Mouse (Mus musculus): ENCODE results near the gene Tdp1.

The Tdp1 gene

DNA sequence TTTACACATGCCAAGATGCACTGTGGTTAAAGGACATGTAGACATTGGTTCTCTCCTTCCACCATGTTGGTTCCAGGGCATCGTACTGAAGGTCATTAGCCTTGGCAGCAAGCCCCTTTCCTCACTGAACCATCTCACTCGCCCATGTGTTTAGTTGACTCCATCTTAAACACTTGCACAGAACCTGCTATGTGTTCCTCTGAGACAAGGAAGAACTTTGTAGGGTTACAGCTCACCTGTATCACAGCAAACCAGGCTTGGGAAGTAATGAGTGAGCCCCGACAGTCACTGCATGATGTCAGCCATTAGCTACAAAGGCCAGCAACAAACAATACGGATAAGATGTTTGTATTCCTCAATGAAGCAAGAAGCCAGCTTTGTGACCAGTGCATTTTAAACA, 13.5 kb downstream of the Tdp1 start:
- no peak for ATAC-seq (ENCODE audit: insufficient number of reproducible peaks, low FRiP score, low TSS enrichment)

DNA sequence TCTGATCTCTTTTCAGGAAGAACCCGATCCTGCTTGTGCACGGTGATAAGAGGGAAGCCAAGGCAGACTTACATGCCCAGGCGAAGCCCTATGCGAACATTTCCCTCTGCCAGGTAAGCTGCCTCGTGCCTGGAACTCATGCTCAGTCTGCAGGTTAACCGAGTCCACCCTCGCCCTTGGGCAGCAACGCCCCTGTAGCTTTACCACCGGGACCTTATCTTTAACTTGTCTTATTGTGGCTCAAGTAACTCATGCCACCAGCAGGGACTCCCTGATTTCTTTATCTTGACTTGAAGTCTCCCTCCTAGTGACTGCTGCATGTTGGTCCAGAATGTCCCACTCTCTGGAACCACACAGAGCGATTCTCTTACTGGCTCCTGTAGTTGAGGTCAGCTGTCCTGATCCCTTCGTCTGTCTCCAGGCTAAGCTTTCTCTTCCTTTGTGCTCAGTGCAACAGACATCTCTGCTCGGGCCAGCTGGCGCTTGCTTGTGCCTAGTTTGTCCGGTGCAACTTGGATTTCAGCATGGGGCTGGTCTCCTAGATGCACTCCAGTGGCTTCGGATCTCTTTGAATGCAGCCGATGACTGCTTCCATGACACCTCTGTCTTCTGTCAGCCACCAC, 14.0 kb downstream of the Tdp1 start:
- no peak for ATAC-seq (ENCODE audit: insufficient number of reproducible peaks, low FRiP score, low TSS enrichment)

DNA sequence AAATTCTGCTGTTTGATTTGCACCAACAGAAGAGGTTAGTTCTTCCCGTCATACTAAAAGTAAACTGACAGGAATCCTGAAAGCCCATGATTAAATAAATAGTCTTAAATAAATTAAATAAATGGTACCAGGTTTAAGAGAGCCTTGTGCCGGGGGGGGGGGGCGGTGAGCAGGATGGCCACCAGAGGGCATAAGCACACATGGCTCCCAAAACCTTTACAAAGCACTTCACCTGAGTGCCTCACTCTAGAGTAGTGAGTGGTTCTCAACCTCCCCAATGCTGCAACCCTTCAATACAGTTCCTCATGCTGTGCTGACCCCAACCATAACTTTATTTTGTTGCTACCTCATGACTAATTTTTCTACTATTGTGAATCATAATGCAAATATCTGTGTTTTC, 15.7 kb downstream of the Tdp1 start:
- ATAC-seq (ENCODE audit: insufficient number of reproducible peaks, low FRiP score, low TSS enrichment), result no peak

DNA sequence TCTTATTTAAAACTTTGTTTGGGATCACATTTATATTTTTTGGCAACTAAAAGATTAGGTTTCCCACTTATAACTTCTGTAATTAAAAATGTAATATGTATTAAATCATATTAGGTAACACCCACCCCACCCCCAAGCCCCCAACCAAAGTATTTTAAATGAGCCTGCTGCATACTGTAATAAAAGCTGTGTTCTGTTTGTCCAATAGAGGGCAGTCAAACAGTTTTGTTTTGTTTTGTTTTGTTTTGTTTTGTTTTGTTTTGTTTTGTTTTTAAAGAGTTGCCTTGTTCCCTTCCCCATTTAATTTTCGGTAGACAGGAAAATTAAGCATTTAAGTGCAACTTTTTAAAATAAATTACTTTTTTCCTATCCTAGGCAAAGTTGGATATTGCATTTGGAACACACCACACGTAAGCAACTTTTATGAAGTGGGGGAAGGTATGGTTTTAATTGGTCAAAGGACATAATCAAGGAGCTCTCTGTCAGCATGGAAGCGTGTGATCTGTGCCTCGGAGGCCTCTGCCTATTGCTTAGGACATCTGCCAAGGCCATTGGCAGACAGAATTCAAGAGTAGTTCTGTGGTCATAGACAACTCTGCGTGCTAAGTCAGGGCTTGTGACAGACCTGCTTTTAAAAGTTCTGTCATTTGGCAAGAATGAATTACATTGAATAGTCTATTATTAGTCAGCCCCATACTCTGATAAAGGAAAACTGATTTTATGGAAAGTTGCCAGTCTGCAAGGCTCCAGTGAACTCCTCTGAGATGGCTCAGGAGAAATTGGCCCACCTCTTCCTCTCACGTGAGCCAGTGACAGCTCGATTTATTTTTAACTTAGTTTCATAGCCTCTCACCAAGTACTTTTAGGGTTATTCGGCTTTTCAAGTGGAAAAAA, 17.9 kb downstream of the Tdp1 start:
- ATAC-seq (ENCODE audit: insufficient number of reproducible peaks, low FRiP score, low TSS enrichment), result no peak

DNA sequence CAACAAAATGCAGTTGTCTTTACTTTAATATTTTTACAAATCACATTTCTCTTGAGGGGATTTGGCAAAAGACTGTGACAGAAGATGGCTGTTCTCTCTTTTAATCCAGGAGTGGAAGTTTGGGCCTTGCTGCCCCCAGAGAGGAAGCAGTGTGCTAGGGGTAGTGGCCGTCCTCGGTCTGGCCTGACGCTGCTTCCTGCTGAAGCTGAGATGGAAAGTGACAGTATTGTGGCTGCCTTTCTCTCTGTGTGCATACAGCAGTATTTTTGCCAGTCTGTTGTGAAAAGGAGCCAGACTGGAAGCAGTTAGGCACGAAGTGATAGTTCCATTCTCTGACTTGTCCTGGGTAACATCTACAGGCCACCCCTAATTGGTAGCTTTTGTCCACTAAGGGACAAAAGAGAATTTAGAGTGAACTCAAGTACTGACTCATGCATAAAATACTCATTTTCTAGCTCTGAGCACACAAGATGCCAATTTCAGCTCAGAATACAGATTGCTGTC, 18.6 kb downstream of the Tdp1 start:
- no peak for ATAC-seq (ENCODE audit: insufficient number of reproducible peaks, low FRiP score, low TSS enrichment)

DNA sequence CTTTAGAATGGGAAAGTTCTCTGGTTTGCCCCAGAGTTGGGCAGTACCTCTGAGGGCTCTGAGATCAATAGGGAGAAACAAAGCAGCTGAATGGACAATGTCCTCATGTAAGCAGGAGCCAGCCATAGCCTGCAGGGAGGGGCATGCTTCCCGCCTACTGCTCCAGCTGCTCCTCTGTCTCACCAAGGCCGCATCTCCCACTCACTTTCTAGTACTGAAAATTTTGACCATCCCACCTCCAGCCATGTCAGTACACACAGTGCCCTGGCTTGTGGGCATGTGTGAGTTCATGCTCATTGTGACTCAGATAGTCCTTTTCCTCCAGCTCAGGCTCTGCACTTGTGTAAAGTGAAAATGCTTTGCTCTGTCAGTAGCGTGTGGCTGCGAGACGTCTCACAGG, 20.2 kb downstream of the Tdp1 start:
- no peak for ATAC-seq (ENCODE audit: insufficient number of reproducible peaks, low FRiP score, low TSS enrichment)

DNA sequence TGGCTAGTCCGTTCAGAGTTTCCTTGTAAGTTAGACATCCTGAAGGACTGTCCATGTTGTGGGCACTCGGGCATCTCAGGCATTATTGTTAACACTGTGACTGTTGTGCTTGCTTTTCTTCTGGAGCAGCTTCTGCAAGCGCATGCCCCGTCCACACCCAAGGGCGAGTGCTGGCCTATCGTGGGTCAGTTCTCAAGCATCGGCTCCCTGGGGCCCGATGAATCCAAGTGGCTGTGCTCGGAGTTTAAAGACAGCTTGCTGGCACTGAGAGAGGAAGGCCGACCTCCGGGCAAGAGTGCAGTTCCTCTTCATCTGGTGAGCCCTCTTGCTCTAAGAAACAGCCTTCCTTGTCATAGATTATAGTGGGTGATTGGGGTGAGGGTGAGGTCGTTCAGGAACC, 27.1 kb downstream of the Tdp1 start:
- ATAC-seq (ENCODE audit: insufficient number of reproducible peaks, low FRiP score, low TSS enrichment), result no peak

DNA sequence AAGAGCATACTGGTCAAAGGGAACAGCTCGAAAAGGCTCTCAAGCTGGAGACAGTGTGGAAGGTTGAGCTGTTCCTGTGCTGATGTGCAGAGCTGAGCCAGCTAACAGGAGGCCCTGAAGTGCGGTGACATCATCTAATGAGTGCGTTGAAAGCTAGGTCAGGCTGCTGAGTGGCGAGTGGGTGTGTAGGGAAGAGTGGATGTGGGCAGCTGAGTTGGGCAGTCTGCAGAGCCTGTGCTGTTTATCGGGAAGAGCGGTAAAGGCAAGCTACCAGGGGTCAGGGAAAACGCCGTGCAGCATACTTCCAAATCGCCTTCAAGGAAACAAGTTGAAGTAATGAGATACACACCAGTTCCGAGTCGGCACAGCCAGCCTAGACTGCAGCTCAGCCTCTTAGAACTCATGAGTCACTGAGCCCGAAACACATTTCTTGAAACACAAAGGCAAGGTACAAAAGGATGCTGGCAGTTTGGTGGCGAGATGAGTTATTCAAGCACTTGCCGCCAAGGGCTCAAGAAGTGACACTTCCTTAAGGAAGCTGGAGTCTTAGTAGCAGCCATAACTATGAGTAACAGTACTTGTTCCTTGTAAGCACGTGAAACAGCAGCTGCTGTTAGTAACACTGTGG, 33.6 kb downstream of the Tdp1 start:
- no peak for ATAC-seq (ENCODE audit: insufficient number of reproducible peaks, low FRiP score, low TSS enrichment)

DNA sequence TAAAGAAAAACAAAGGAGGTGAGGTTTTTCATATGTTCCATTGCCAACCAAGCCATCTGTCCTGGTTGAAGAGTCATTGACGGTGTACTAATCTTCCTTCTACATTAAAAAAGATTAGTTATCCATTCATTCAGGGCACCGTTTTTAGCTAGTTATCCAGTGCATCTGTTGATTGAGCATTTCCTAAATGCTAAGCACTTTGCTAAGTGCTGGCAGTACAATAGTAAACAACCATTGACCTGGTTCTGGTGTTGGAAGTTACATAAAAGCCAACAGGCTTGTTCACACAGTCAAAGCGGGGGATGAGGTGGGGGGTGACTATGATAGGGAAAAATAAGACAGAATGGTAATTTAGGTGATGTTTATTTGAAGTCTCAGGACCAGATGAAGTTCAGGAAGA, 35.3 kb downstream of the Tdp1 start:
- ATAC-seq (ENCODE audit: insufficient number of reproducible peaks, low FRiP score, low TSS enrichment), result no peak

DNA sequence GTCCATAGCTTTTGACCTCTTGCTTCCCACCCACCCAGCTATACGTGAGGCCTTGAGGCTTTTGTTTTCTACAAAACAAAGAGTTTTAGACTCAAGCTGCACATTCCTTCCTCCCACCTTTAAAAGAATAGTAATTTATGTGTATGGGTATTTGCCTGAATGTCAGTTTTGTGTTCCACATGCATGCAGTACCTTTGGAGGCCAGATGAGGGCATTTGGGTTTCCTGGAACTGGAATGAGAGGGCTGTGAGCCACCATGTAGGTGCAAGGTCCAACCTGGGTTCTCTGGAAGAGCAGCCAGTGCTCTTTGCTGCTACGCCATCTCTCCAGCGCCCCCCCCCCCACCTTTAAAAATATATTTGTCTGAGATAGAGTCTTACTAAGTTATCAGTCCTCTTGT, 36.7 kb downstream of the Tdp1 start:
- no peak for ATAC-seq (ENCODE audit: insufficient number of reproducible peaks, low FRiP score, low TSS enrichment)

DNA sequence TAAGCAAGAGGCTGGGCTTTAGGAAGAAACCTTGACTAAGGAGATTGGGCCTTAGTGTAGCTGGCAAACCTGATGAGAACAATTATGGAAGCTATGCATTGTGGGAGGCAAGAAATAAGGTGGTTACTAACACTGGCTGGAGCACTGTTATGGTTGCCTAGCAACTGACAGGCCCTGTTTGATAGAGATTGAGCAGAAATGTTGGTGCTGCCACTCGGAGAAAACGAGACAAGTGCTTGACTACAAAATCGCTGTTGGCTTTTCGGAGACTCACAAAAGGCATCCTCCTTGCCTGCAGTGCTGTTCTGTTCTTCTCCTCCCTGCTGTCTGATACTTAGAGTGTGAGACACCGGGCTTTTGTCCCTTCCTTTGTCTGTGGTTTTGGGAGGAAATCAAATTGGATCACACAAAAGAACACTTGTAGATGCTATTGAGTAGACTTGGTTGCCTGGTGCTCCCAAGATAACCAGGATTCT, 38.9 kb downstream of the Tdp1 start:
- ATAC-seq (ENCODE audit: insufficient number of reproducible peaks, low FRiP score, low TSS enrichment), result no peak

DNA sequence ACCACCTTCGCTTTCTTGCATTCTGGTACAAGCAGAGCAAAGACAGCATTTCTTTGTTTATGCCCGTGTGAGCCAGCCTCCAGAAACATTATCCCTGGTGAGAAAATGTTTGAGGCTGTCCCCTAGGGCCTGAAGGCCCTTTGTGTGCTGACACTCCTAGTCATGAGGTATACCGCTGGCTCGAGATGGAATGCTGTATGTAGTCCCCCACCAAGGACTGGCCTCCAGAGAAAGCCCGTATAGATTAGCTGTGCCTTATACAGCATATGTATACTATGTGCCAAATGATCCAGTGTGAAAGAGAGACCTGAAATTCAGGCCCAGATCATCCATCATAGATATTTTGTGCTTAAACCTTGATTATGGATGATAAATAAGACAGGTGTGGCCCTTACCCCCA, 39.4 kb downstream of the Tdp1 start:
- ATAC-seq (ENCODE audit: insufficient number of reproducible peaks, low FRiP score, low TSS enrichment), result no peak

DNA sequence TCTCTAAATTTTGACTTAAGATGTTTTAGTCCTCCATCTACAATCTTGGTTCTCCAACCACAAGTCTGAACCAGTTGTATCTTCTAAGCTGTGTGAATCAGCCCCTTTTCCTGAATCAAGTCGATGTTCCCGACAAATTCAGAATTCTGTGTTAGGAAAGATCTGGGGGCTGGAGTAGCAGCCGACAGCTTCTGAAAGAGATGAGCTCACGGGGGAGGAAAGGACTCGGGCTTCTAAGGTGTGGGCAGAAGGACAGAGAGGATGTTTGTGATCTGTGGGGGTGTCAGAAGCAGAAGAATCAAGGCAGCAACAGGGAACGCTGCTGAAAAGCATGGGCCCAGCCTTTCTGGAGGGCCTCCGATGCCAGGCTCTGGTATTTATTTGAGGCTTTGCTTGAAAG, 44.0 kb downstream of the Tdp1 start:
- no peak for ATAC-seq (ENCODE audit: insufficient number of reproducible peaks, low FRiP score, low TSS enrichment)

DNA sequence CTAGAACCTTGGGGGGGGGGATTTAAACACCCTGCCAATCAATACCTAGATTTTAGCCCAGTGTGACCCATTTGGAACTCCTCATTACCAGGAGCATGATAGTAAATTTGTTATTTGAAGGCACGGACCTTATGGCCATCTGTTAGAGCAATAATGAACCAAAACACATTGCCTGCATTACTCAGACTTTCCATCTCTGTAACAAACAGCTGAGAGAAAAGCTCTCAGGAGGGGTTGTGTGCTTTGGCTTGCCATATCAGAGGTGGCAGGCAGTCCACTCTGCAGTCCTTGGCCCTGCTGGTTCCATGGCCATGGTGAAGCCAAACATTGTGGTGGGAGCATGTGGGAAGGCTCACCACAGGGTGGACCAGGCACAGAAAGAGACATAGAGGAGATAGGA, 44.8 kb downstream of the Tdp1 start:
- no peak for ATAC-seq (ENCODE audit: insufficient number of reproducible peaks, low FRiP score, low TSS enrichment)

DNA sequence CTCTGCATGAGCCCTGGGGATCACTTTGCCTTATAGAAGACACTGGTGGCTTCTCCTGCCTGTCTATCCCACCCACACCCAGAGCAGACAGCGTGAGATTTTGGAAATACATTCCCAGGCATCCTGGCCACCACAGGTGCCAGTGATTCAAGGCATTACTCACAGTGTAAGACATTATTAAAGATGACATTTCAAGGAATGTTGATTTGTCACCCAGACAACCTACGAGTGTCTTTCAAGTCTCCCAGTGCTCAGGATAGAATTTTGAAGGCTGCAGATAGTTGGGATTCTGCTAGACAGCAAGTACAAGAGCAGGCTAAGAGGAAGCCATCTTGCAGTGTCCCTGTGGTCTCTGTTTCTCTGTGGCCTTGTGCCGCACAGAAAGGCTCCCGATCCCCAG, 47.9 kb downstream of the Tdp1 start:
- no peak for ATAC-seq (ENCODE audit: insufficient number of reproducible peaks, low FRiP score, low TSS enrichment)

DNA sequence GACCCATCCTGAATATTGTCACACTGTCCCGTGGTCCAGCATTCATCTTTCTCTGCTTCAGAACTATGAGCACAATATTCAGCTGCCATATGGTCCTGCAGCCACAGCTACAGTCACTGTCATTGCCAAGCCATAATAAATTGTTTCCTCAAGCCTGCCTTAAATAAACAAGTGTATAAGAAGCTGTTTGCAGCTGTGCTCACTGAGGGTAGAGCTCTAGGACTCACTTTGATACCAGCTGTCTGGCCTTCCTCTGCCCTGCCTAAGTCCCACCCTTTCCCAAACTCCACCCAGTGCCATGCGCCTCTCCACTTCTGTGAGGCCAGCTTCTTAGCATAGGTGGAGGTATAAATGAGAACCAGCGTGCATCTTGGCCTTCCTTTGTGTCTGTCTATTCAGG, 49.3 kb downstream of the Tdp1 start:
- no peak for ATAC-seq (ENCODE audit: insufficient number of reproducible peaks, low FRiP score, low TSS enrichment)

DNA sequence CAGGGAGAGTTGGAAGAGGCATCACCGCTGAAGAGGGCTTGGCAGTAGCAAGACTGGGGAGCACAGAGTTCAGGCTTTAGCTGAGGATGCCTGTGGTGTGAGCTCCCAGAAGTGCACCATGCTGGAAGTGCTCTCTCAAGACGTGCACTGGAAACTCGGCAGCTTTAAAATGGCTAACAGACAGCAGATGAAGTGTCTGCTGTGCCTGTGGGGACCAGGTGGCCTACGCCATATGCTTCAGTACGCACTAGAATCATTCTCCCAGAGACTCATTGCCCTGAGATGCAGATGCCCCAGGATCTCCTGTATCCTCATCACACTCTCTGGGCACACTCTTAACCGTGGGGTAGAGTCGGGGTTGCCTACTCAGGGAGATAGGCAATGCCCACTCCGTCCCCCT, 51.1 kb downstream of the Tdp1 start:
- no peak for ATAC-seq (ENCODE audit: insufficient number of reproducible peaks, low FRiP score, low TSS enrichment)

DNA sequence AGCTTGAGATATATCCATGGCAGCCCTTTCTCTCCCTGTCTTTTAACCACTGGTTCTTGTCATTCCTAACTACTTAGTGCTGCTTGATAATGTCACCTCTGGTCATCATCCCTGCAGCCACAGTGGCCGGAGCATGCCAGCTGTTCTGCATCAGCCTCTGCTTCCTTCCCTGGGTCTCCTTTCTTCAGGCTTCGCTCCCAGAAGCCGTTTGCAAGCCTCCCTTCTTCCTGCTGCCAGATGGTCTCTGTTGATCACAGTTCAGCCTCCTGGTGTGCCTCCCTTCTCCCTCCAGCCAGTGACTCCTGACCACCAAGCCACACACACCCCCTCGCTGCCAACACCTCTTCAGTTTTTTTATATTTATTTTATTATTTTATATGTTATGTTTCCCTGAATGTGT, 54.2 kb downstream of the Tdp1 start:
- no peak for ATAC-seq (ENCODE audit: insufficient number of reproducible peaks, low FRiP score, low TSS enrichment)

DNA sequence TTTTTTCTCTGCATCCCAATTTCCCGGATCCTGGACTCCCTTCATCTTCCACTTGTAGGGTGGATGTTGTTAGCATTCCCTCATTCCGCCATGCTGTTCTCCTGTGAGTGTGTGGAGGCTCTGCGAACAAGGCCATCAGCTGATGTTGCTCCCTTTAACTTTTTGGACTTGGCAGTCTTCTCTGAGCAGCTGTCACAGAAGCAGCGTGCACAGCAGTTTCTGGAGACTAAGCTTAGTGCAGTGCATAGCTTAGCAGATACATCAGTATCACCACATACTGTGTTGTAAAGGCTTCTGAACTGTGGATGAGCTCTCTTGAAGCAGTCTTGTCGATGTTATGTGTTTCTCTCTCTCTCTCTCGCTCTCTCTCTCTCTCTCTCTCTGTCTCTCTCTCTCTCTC, 54.9 kb downstream of the Tdp1 start:
- no peak for ATAC-seq (ENCODE audit: insufficient number of reproducible peaks, low FRiP score, low TSS enrichment)

DNA sequence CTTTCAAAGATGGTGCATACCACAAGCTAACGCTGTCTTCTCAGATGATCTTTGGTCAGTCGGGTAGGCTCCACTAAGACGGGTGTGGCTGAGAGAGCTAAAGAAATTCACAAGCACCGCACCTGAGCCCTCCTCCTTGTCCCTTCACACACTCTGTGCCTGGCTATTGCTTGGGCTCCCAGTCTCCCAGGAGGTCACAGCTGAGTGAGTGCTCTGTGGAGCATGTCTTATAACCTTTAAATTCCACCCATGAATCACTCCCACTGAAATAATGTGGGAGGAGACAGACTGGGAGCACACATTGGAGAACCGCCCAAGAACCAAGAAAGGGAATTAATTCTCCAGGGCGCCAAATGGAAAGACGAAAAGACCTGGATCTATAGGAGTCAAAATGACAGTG, 56.4 kb downstream of the Tdp1 start:
- no peak for ATAC-seq (ENCODE audit: insufficient number of reproducible peaks, low FRiP score, low TSS enrichment)

DNA sequence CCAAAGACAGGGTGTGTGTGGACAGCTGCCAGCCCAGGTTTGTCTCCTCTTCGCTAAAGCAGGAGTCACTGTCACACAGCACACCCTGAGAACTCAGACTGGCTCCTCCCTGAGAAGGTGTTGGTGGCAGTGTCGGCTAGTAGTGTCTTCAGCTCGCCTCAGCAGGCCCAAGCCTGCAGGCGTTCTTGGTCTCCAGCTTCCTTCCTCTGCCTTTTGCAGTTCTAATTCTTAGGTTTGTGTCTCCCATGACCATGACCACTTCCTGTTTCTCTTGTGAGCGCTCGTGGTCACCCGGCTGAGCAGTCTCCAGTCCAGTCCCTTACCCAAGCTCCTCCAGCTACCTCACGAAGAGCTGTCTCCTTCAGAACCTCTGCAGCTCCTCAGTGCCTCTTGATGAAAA, 58.1 kb downstream of the Tdp1 start:
- no peak for ATAC-seq (ENCODE audit: insufficient number of reproducible peaks, low FRiP score, low TSS enrichment)
